Mouse (Mus musculus) heart, adult 8-10 months (tissue): ENCODE results near the gene Olfr1453. TPM values are rescaled to one million over a fixed set of nuclear protein-coding genes. Genes with fewer than 3 reads are reported as not detected.
"Not testable (repeated sequence)": the region's sequence is repeated elsewhere in the genome, so short reads cannot be mapped to it uniquely, and the experiment has no call there.

Experiments
- DNase-seq: peaks from one replicate; pipeline ENCODE4 v3.0.0; 2022; ENCODE audit warnings: low spot score
- total RNA-seq, 4 experiments: library from RNA; stranded (reverse); gene quantifications; 2 replicates each; pipeline ENCODE4 v1.2.4; 2022

The Olfr1453 gene
- not detected for total RNA-seq

DNA sequence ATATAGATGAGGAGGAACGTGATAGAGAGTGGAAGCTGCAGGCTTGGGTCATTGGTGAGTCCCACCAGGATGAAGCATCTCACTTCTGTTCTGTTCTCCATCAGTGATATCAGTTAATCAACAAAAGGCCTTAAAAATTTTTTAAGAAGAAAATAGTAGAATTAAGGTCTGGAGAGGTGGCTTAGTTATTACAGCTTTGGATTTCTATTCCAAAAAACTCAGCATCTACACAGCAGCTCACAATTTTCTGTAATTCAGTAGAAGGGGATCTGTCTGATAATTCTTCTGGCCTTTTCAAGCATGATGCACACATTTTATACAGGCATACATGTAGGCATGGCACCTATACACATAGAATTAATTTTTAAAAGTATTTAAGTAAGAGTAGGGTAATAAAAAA, at the start of gene Olfr1453:
Gene Olfr1453 (minus strand): TSS at position 101 of the 400 bp plus-strand sequence.
- DNase-seq = no peak

DNA sequence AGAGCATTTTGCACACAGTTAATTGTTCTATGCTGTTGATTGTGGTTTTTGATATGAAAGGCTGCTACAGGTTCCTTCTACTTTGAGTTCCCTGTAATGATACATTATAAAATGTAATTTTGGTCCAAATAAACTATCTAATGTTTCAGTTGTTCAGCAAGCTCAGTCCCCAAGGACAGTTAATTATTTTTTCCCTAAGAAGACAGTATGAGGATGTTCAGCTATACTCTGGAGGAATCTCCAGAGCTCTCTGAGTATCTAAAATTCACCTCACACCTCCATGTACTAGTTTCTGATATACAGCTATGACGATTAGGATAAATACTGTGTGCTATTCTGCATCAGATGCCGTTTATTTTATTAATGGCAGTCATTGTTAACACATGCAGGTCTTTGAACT, 32.2 kb upstream of the Olfr1453 start, which contains the start of gene Olfr1454:
Gene Olfr1454 (plus strand): TSS at position 301 of the 400 bp plus-strand sequence.
- no peak for DNase-seq

DNA sequence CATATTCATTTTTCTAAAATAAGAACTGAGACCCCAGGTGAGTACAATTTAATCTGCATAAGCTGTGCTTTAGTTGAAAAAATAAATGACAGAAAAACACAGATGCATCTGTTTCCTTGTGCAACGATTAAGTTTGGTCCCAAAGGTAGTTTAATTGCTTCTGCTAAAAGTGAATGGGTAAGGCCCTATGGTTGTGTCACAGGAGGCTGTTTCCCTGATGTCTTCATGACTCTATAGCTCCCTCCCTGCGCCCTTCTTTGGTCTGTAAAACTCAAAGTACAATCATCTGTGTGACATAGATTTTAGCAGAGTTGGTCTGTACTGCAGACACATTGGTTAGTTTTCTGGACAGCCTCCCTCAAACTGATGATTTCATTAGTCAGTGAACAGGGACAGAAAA, 33.4 kb downstream of the Olfr1453 start, which contains the start of gene Olfr1451:
Gene Olfr1451 (plus strand): TSS at position 301 of the 400 bp plus-strand sequence.
- DNase-seq = no peak

DNA sequence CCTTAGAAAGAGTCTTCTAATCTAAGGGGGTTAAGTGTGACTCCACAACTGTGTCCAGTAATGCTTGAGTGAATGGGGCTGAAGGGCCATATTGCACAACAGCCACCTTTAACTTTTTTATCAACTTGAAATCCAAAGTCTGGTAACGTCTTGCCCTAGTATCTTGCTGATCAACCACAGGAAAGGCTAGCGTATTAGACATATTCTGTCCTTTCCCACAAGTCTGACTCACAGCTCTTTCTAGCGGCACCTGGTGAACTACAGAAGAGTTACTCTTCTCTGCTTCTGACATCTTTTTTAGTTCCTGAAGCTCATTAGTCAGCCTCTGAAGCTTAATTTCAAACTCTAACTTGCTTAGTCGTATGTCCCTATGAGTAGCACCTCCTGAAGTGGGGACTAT, 35.8 kb downstream of the Olfr1453 start:
- not testable (repeated sequence) for DNase-seq

Other genes starting within 250 kb of the Olfr1453 start
- gene Zfp91, start 232.2 kb downstream of the Olfr1453 start, total RNA-seq = 10 to 100 TPM; 75.1 to 88.7 (median 81.0) TPM
- gene Lpxn, start 232.1 kb downstream of the Olfr1453 start, total RNA-seq = 1 to 10 TPM in 1 of 4 experiments, under 1 TPM in 3; 0.60 to 1.1 (median 0.71) TPM
- not detected for gene Gm5244, start 181.6 kb downstream of the Olfr1453 start, total RNA-seq
- gene Olfr1444, start 171.0 kb downstream of the Olfr1453 start, total RNA-seq = not detected
- not detected for gene Olfr1445, start 144.5 kb downstream of the Olfr1453 start, total RNA-seq
- not detected for gene Olfr1446, start 134.8 kb downstream of the Olfr1453 start, total RNA-seq
- not detected for gene Olfr1447, start 124.6 kb downstream of the Olfr1453 start, total RNA-seq
- gene Olfr1448, start 103.9 kb downstream of the Olfr1453 start, total RNA-seq = not detected
- gene Olfr1449, start 97.5 kb downstream of the Olfr1453 start, total RNA-seq = not detected
- not detected for gene Olfr1450, start 78.1 kb downstream of the Olfr1453 start, total RNA-seq
- gene Olfr1451, start 33.3 kb downstream of the Olfr1453 start, total RNA-seq = not detected
- gene Olfr1454, start 32.3 kb upstream of the Olfr1453 start, total RNA-seq = not detected
- gene Olfr1457, start 69.6 kb upstream of the Olfr1453 start, total RNA-seq = not detected
- not detected for gene Olfr1458, start 78.4 kb upstream of the Olfr1453 start, total RNA-seq
- gene Olfr1459, start 121.2 kb upstream of the Olfr1453 start, total RNA-seq = under 1 TPM in 2 of 4 experiments, not detected in 2; 0.05 to 0.09 TPM
- gene Olfr1461, start 134.7 kb upstream of the Olfr1453 start, total RNA-seq = not detected
- gene Olfr1462, start 157.4 kb upstream of the Olfr1453 start, total RNA-seq = not detected
- gene Olfr1463, start 203.0 kb upstream of the Olfr1453 start, total RNA-seq = not detected